Mouse (Mus musculus) intestine, embryonic 16.5 days (tissue): Measurements from ENCODE around the gene Hspb6. TPM values are rescaled to one million over a fixed set of nuclear protein-coding genes. Genes with fewer than 3 reads are reported as not detected.

Experiments
- ATAC-seq: fragments of 200-750 bp; cut with Nextera tagmentation; 2 replicates; pipeline ENCODE4 v1.8.0; 2017; ENCODE audit warnings: moderate TSS enrichment, moderate library complexity
- H3K27ac ChIP-seq: fragments of 300-500 bp; sonication (generic); 2 replicates; pipeline ENCODE4 v1.5.1; 2014; ENCODE audit warnings: mild to moderate bottlenecking, low read length
- H3K27me3 ChIP-seq: fragments of 300-500 bp; sonication (generic); replicated peaks from 2 replicates; pipeline ENCODE4 v1.6.1; 2014; ENCODE audit warnings: low read length, control low read depth, mixed read lengths; ENCODE audit not compliant: control insufficient read depth, insufficient read depth
- H3K36me3 ChIP-seq: fragments of 300-500 bp; sonication (generic); 2 replicates; pipeline ENCODE4 v1.6.1; 2014; ENCODE audit warnings: low read length, control low read depth; ENCODE audit not compliant: control insufficient read depth, insufficient read depth
- H3K4me1 ChIP-seq: fragments of 300-500 bp; sonication (generic); 2 replicates; pipeline ENCODE4 v1.6.1; 2014; ENCODE audit warnings: low read length, control low read depth, mixed read lengths; ENCODE audit not compliant: control insufficient read depth, insufficient read depth
- H3K4me2 ChIP-seq: fragments of 300-500 bp; sonication (generic); 2 replicates; pipeline ENCODE4 v1.6.1; 2014; ENCODE audit warnings: low read depth, low read length, control low read depth
- H3K4me3 ChIP-seq: fragments of 300-500 bp; sonication (generic); 2 replicates; pipeline ENCODE4 v1.5.1; 2014; ENCODE audit warnings: mild to moderate bottlenecking, low read length
- H3K9ac ChIP-seq: fragments of 300-500 bp; sonication (generic); 2 replicates; pipeline ENCODE4 v1.6.1; 2014; ENCODE audit warnings: low read depth, low read length
- H3K9me3 ChIP-seq: fragments of 300-500 bp; sonication (generic); 2 replicates; pipeline ENCODE4 v1.6.1; 2016; ENCODE audit warnings: low read length, control low read depth; ENCODE audit not compliant: control insufficient read depth
- WGBS: fragments of 180-500 bp; shearing (Covaris S2); extraction: QIAGEN DNeasy Blood & Tissue Kit; methylation state at CpG from one replicate; pipeline ENCODE4 v1.1.7; 2014; 5-methylcytosine and 5-hydroxymethylcytosine counted together
- polyA plus RNA-seq: library from polyadenylated mRNA; unstranded; fragments of >200 nt; fragmentation: Nextera tagmentation; extraction: Ambion mirVana; gene quantifications from 2 replicates; pipeline ENCODE4 v1.2.1, GENCODE M21; 2015

The Hspb6 gene
- polyA plus RNA-seq, 1 experiment from 2014 or later, result 53.8 TPM

DNA sequence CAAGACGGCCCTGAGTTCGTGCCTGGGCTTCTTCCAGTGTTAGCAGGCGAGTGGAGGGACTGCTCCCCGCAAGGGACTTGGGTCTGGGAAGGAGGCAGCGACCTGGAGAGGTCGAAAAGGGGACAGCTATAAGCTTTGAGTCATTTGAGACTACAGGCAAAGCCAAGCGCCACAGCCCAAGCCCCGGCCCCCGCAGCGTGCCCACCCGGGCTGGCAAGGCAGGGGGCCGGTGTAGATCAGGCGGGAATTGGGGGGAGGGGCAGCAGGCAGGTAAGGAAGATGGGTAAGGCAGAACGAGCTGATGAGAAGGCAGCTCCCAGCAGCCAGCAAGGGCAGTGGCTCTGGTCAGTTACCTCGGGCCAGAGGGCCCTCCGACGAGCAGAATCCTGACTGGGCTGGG is 25.6 kb upstream of the Hspb6 start:
- peak overlapping the region; percentile 13 for H3K4me2 ChIP-seq
- no peak overlapping the region for H3K4me3 ChIP-seq
- 33% methylated on average over 17 of the region's 17 CpGs for WGBS
- H3K9me3 ChIP-seq, result no peaks in the 10 kb centered on the region
- H3K36me3 ChIP-seq, result peaks cover 23% of the 10 kb centered on the region
- ATAC-seq, result peak; percentile 6
- H3K9ac ChIP-seq, result peak overlapping the region; percentile 57
- peaks cover 9% of the 10 kb centered on the region for H3K4me1 ChIP-seq
- H3K27me3 ChIP-seq, result no peaks in the 10 kb centered on the region
- peak overlapping the region; percentile 23; the same call in 1 of the 2 replicates for H3K27ac ChIP-seq

DNA sequence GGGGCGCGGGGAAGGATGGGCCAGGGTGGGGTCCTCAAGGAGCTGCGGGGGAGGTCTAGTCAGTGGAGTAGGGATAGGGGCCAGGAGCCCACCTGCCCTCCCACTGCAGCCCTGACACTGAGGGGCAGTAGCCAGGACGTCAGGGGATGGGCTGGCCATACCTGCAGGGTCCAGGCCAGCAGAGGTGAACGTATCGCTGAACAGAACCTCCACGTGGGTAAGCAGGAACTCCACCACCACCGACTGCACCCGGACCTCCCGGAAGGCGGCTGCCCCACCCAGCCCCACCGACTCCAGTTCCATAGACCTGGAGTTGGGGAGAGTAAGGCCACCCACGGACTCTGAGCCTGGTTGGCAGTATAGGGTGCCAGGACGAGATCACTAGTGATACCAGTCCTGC is 25.0 kb upstream of the Hspb6 start:
- Histone ChIP-seq H3K9ac (0 out of 2 replicates have a peak overlapping the region, but pooled peaks have one; percentile 57), H3K4me1 (peaks cover 10% of the 10 kb centered on the region), H3K9me3 (no peaks in the 10 kb centered on the region), H3K36me3 (peaks cover 23% of the 10 kb centered on the region), H3K4me2 (no peak overlapping the region), H3K27ac (no peak overlapping the region), H3K27me3 (no peaks in the 10 kb centered on the region), H3K4me3 (no peak overlapping the region)
- 77% methylated on average over 14 of the region's 14 CpGs for WGBS
- ATAC-seq, result no peak

DNA sequence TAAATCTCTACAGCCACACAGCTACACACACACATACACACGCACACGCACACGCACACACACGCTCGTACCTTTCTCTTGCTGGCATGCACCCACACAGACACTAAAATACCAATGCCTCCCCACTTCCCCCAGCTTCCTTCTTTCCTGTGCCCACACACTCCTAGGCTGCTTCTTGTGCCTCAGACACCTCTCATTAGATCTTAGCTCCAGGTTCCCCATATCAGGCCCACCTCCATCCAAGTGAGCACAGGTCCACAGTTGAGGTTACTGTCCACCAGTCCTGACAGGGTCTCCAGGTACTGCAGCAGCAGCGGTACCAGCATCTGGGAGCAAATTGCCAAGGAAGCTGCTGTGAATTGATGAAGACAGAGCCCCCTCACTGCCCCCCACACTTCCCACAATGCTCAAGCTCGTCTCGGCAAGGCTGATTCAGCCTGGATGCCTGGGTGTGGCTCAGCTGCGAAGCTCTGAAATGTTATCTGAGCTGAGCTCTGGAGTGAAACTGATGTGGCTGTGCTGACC is 20.6 kb upstream of the Hspb6 start:
- no peak for ATAC-seq
- no peak overlapping the region for H3K4me2 ChIP-seq
- H3K4me3 ChIP-seq, result no peak overlapping the region
- no peaks in the 10 kb centered on the region for H3K27me3 ChIP-seq
- H3K9me3 ChIP-seq, result no peaks in the 10 kb centered on the region
- H3K9ac ChIP-seq, result 0 out of 2 replicates have a peak overlapping the region, but pooled peaks have one; percentile 16
- H3K36me3 ChIP-seq, result peaks cover 14% of the 10 kb centered on the region; the same call in 1 of the 2 replicates
- peaks cover 30% of the 10 kb centered on the region for H3K4me1 ChIP-seq
- H3K27ac ChIP-seq, result no peak overlapping the region
- 76% methylated on average over 9 of the region's 9 CpGs for WGBS

DNA sequence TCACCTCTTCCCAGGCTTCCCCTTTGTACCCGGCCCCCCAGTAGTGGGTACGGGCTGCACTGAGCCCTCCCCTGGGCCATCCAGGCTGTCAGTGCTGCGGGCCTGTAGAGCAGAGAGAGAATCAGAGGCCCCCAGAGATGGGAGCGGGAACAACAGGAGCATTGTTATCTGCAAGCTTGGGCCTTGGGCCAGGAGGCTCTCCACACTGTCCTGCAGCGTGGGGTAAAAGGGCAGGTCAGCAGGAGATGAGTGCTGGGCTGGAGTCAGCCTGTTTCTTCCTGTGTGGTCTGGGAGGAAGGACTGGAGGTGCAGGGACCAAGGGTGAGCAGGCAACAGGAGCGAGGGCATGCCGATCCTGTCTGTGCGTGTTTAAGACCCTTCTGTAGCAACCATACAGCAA is 19.0 kb upstream of the Hspb6 start:
- ATAC-seq, result no peak
- no peaks in the 10 kb centered on the region for H3K9me3 ChIP-seq
- 40% methylated on average over 8 of the region's 8 CpGs for WGBS
- H3K9ac ChIP-seq, result peak overlapping the region; percentile 40; the same call in 1 of the 2 replicates
- peaks cover 27% of the 10 kb centered on the region for H3K4me1 ChIP-seq
- no peak overlapping the region for H3K4me3 ChIP-seq
- H3K36me3 ChIP-seq, result peaks cover 10% of the 10 kb centered on the region; the same call in 1 of the 2 replicates
- H3K27me3 ChIP-seq, result no peaks in the 10 kb centered on the region
- no peak overlapping the region; the same call in 1 of the 2 replicates for H3K27ac ChIP-seq
- H3K4me2 ChIP-seq, result peak overlapping the region; percentile 19; the same call in 1 of the 2 replicates

DNA sequence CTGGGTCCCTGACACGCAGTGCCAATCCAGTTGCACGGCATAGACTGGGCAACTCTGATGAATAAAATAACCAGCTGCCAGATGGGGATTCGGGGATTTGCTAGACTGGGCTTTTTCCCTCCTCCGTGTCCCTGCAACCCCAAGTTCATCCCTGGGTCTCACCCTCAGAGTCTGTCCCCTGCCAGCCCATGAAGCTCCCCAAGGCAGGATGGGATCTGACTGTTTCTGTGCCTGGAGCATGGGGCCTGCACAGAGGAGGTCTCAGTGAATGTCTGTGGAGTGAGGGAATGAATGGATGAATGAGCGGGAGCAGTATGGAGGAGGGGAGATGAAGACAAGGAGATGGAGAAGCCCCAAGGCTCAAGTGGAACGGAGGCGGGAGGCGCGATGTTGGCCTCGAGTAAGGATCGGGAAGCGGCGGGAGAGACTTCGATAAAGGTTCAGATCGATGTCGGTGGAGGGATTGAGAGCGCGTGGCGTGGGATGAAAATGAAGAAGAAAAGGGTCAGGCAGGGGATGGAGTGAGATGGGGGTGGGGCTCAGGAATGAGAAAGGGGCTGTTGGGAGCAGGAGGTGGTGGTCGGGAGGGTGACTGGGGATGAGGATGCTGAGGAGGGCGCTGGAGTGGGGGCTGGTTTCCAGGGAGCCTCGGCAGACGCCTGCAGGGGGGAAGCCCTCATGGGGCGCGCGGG is 17.9 kb upstream of the Hspb6 start:
- WGBS, result 14% methylated on average over 23 of the region's 26 CpGs

DNA sequence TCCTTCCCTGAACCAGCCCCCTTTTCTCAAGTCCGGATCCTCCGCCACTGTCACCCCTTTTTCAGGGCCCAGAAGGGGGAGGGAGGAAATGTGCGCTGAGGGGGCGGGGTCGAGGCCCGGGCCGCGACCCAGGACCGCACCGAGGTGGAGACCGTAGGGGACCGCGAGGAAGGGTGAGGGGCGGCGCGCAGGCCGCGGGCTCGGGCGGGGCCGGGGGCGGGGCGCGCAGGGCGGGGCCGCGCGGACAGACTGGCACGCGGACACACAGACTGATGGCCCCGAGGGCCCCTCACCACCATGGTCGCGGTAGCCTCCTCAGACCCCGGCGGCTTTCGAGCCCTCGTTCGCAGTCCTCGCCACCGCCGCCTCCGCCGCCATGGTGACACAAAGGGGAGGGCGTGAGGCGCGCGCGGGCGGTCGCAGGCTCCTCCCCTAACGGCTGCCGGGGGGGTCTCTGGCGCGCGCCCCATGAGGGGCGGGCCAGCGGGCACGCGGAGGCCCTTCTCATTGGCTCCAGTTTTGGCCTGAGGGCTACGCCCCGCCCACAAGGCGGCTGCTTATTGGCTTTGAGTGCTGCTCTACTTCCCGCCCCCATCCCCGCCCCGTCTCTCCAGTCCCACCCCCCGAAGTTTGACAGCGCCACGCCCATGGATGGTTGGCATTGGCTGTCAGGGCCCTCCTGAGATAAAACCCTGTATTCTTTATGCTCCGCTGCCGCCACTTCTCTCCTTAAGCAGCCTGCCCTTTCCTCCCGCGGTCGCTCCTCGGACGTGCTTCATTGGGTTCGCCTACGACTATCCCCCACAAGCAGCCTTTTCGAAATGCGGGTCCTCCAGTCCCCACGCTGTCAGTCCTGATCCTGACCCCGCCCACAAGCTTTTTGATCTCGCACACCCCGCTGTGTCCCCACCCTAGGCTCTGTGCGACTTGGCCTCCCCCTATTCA is 17.1 kb upstream of the Hspb6 start, which contains the start of gene Arhgap33:
Gene Arhgap33 (minus strand): TSS at position 428 of the 945 bp plus-strand sequence.
- H3K36me3 ChIP-seq, result no peaks in the 10 kb centered on the region
- H3K4me2 ChIP-seq, result peak within 1 kb of the TSS; percentile 97
- H3K4me3 ChIP-seq, result peak within 1 kb of the TSS; percentile 80
- WGBS, result under 1% methylated on average over 72 of the region's 84 CpGs
- peaks cover 27% of the 10 kb centered on the region for H3K4me1 ChIP-seq
- no peaks in the 10 kb centered on the region for H3K9me3 ChIP-seq
- H3K9ac ChIP-seq, result peak within 1 kb of the TSS; percentile 78
- ATAC-seq, result peak; percentile 94
- no peaks in the 10 kb centered on the region for H3K27me3 ChIP-seq
- H3K27ac ChIP-seq, result peak within 1 kb of the TSS; percentile 63

More for the DNA sequence above, 17.9 kb upstream of the Hspb6 start:
- Histone ChIP-seq H3K4me3 (peak overlapping the region; percentile 80), H3K36me3 (peaks cover 4% of the 10 kb centered on the region; the same call in 1 of the 2 replicates), H3K4me1 (peaks cover 27% of the 10 kb centered on the region), H3K9me3 (no peaks in the 10 kb centered on the region), H3K4me2 (peak overlapping the region; percentile 97), H3K27me3 (no peaks in the 10 kb centered on the region), H3K27ac (no peak overlapping the region; the same call in 1 of the 2 replicates), H3K9ac (peak overlapping the region; percentile 78)
- peak; percentile 16 for ATAC-seq

DNA sequence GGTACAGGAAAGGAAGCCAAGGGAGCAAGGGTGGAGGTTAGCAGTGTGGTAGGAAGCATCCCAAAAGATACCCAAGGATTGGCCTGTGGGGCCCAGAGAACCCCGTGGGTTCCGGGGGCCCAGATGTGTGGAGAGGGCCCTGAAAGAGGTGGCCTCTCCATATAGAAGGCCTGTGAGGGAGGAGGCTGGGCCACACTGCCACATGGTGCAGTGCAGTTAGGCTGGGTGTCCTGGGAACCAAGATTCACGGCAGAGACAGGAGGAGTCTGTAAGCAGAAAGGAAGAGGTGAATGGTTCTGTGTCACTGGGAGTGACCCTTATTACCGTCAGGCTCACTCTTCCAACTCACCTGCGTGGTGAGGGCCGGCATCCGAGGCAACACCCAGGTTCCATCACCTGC is 11.4 kb upstream of the Hspb6 start:
- ATAC-seq, result no peak
- no peak overlapping the region for H3K27ac ChIP-seq
- no peaks in the 10 kb centered on the region for H3K9me3 ChIP-seq
- WGBS, result 90% methylated on average over 7 of the region's 7 CpGs
- H3K4me2 ChIP-seq, result no peak overlapping the region
- peaks cover under 1% of the 10 kb centered on the region for H3K4me1 ChIP-seq
- H3K36me3 ChIP-seq, result peaks cover 8% of the 10 kb centered on the region; the same call in 1 of the 2 replicates
- H3K27me3 ChIP-seq, result no peaks in the 10 kb centered on the region
- no peak overlapping the region for H3K4me3 ChIP-seq
- H3K9ac ChIP-seq, result no peak overlapping the region

DNA sequence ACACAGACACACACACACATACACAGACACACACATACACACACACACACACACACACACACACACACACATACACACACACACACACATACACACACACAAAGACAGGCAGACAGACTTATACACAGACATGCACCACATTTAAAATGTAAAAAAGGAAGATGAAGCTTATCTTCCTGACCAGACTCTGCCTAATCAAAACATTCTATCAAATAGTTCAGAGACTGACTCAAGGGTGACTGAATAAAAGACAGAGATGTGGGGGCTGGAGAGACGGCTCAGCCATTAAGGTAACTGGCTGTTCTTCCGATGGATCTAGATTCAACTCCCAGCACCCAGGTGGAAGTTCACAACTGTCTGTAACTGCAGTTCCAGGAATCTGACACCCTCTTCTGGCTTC is 7.7 kb upstream of the Hspb6 start:
- WGBS, result 94% methylated on average over 2 of the region's 2 CpGs
- Histone ChIP-seq H3K27ac (no peak overlapping the region), H3K4me2 (no peak overlapping the region), H3K36me3 (peaks cover 11% of the 10 kb centered on the region), H3K4me3 (no peak overlapping the region), H3K9ac (no peak overlapping the region), H3K4me1 (no peaks in the 10 kb centered on the region), H3K27me3 (no peaks in the 10 kb centered on the region), H3K9me3 (no peaks in the 10 kb centered on the region)
- ATAC-seq, result no peak

DNA sequence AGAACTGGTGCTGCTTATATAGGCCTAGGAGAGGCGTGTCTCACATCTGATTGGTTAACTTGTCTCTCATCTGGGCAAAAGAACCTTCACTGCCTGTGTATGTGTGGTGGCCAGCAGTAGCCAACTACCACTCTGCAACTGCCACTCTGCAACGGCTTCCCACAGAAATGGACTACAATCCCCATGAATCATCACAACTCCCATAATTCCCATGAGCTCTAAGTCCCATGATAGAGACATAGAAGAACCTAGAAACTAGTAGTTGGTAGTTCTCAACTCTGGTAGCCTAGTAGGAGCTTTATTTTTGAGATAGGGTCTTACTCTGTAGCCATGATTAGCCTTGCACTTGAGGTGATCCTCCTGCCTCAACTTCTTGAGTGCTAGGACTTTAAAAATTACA is 2.1 kb upstream of the Hspb6 start:
- no peak overlapping the region for H3K27ac ChIP-seq
- H3K27me3 ChIP-seq, result no peaks in the 10 kb centered on the region
- no peak for ATAC-seq
- H3K9ac ChIP-seq, result no peak overlapping the region
- WGBS, result 95% methylated on average over 2 of the region's 2 CpGs
- peaks cover 9% of the 10 kb centered on the region for H3K4me1 ChIP-seq
- no peak overlapping the region for H3K4me2 ChIP-seq
- no peak overlapping the region for H3K4me3 ChIP-seq
- H3K36me3 ChIP-seq, result peaks cover 6% of the 10 kb centered on the region
- H3K9me3 ChIP-seq, result no peaks in the 10 kb centered on the region
